ENCODE assay signal across 11 mouse cellular contexts in genomic region chr14:121082793-121083192, GRCm38 (mm10). TPM values are rescaled to one million over a fixed set of nuclear protein-coding genes. Genes with fewer than 3 reads are reported as not detected.
DNase-seq lines count a peak whose midpoint lies in the region; ATAC-seq and TF ChIP-seq lines count a peak whose summit lies in the region.
"Had no signal": no experiment of that assay in that cellular context is flagged by ENCODE, and none has a peak within 500 bp of the region (broad histone marks: within the 10 kb centered on the region; RNA-seq: fewer than 3 reads in every experiment).

No protein-coding gene starts in this region.

- no peak overlapping the region for H3K4me3 ChIP-seq in hindbrain, embryonic 13.5 days
- H3K4me3 ChIP-seq in hindbrain, embryonic 10.5 days: no peak overlapping the region
- no peak overlapping the region for H3K4me3 ChIP-seq in midbrain, embryonic 13.5 days (replicated peaks)
- no peak overlapping the region for H3K4me3 ChIP-seq in midbrain, embryonic 10.5 days
- no peak overlapping the region for H3K4me3 ChIP-seq in hindbrain, postnatal 0 days (ENCODE audit: low read length)
- H3K4me3 ChIP-seq in stomach, postnatal 0 days (ENCODE audit: low read depth, low read length): no peak overlapping the region
- H3K4me3 ChIP-seq: liver, embryonic 15.5 days had no signal

- no peak for TF ChIP-seq CTCF in hindbrain, postnatal 0 days (IDR thresholded peaks at IDR 0.05; ENCODE audit: low read depth)
- TF ChIP-seq CTCF in stomach, postnatal 0 days (IDR thresholded peaks at IDR 0.05; ENCODE audit: low read depth): no peak

- peak overlapping the region; percentile 79 for H3K27ac ChIP-seq in hindbrain, embryonic 13.5 days
- H3K27ac ChIP-seq in hindbrain, embryonic 10.5 days: no peak overlapping the region
- peak overlapping the region; percentile 72 for H3K27ac ChIP-seq in midbrain, embryonic 13.5 days
- H3K27ac ChIP-seq in midbrain, embryonic 10.5 days (replicated peaks): no peak overlapping the region
- H3K27ac ChIP-seq in hindbrain, postnatal 0 days: peak overlapping the region; percentile 58
- H3K27ac ChIP-seq in stomach, postnatal 0 days (replicated peaks): peak overlapping the region; percentile 49; the same call in 1 of the 2 replicates
- H3K27ac ChIP-seq: liver, embryonic 15.5 days had no signal

- H3K9ac ChIP-seq in hindbrain, embryonic 13.5 days: no peak overlapping the region
- no peak overlapping the region for H3K9ac ChIP-seq in midbrain, embryonic 13.5 days (replicated peaks)
- no peak overlapping the region for H3K9ac ChIP-seq in hindbrain, postnatal 0 days (replicated peaks; ENCODE audit: low read length)
- H3K9ac ChIP-seq in stomach, postnatal 0 days (ENCODE audit: low read length): no peak overlapping the region
- H3K9ac ChIP-seq: liver, embryonic 15.5 days had no signal

- peaks cover 6% of the 10 kb centered on the region; the same call in 1 of the 2 replicates for H3K36me3 ChIP-seq in hindbrain, embryonic 13.5 days
- H3K36me3 ChIP-seq in hindbrain, embryonic 10.5 days: peaks cover 40% of the 10 kb centered on the region
- peaks cover 11% of the 10 kb centered on the region; the same call in 1 of the 2 replicates for H3K36me3 ChIP-seq in midbrain, embryonic 13.5 days
- peaks cover 38% of the 10 kb centered on the region for H3K36me3 ChIP-seq in midbrain, embryonic 10.5 days
- H3K36me3 ChIP-seq in hindbrain, postnatal 0 days (ENCODE audit: insufficient read depth, low read length): no peaks in the 10 kb centered on the region
- H3K36me3 ChIP-seq in stomach, postnatal 0 days (ENCODE audit: control insufficient read depth, insufficient read depth, low read length): no peaks in the 10 kb centered on the region; the same call in 1 of the 2 replicates

- DNase-seq in hindbrain, embryonic 10.5 days (ENCODE audit: low spot score): no peak
- no peak for DNase-seq in midbrain, embryonic 10.5 days (ENCODE audit: low spot score)
- DNase-seq in hindbrain, postnatal 0 days (ENCODE audit: low spot score): peak; percentile 28
- no peak for DNase-seq in stomach, postnatal 0 days (ENCODE audit: low spot score)
- DNase-seq in right cerebral cortex, postnatal 25 days: no peak
- DNase-seq: cerebellum, adult 18-20 months had no signal

- 0 out of 2 replicates have a peak, but pooled peaks have one; percentile 5 for ATAC-seq in hindbrain, embryonic 13.5 days (ENCODE audit: low FRiP score)
- ATAC-seq in midbrain, embryonic 13.5 days: 0 out of 2 replicates have a peak, but pooled peaks have one; percentile 49
- peak; percentile 19; the same call in 1 of the 2 replicates for ATAC-seq in hindbrain, postnatal 0 days
- ATAC-seq in stomach, postnatal 0 days (ENCODE audit: low FRiP score, low TSS enrichment): no peak
- ATAC-seq: inflammation-experienced regulatory T-cells, adult 6 months had no signal

- no peak for TF ChIP-seq EP300 in stomach, postnatal 0 days (optimal IDR thresholded peaks at IDR 0.05)

- no peaks in the 10 kb centered on the region for H3K9me3 ChIP-seq in hindbrain, embryonic 13.5 days
- peaks cover 7% of the 10 kb centered on the region; the same call in 1 of the 2 replicates for H3K9me3 ChIP-seq in hindbrain, embryonic 10.5 days
- H3K9me3 ChIP-seq in midbrain, embryonic 13.5 days: no peaks in the 10 kb centered on the region
- peaks cover 4% of the 10 kb centered on the region; the same call in 1 of the 2 replicates for H3K9me3 ChIP-seq in midbrain, embryonic 10.5 days (replicated peaks)
- no peaks in the 10 kb centered on the region for H3K9me3 ChIP-seq in hindbrain, postnatal 0 days (ENCODE audit: low read length)
- H3K9me3 ChIP-seq in stomach, postnatal 0 days (ENCODE audit: control insufficient read depth, low read length): no peaks in the 10 kb centered on the region
- H3K9me3 ChIP-seq: liver, embryonic 15.5 days had no signal

- WGBS in hindbrain, embryonic 13.5 days: 52% methylated on average over 2 of the region's 2 CpGs
- WGBS in hindbrain, embryonic 10.5 days: 81% methylated on average over 2 of the region's 2 CpGs
- WGBS in midbrain, embryonic 13.5 days: 64% methylated on average over 2 of the region's 2 CpGs
- 89% methylated on average over 2 of the region's 2 CpGs for WGBS in midbrain, embryonic 10.5 days
- 48% methylated on average over 2 of the region's 2 CpGs for WGBS in hindbrain, postnatal 0 days
- WGBS in stomach, postnatal 0 days: 72% methylated on average over 2 of the region's 2 CpGs

- no peak overlapping the region for H3K4me2 ChIP-seq in hindbrain, embryonic 13.5 days
- no peak overlapping the region for H3K4me2 ChIP-seq in midbrain, embryonic 13.5 days (replicated peaks)
- no peak overlapping the region for H3K4me2 ChIP-seq in hindbrain, postnatal 0 days (ENCODE audit: low read depth, low read length)
- H3K4me2 ChIP-seq in stomach, postnatal 0 days (replicated peaks; ENCODE audit: low read depth): no peak overlapping the region
- H3K4me2 ChIP-seq: liver, embryonic 15.5 days had no signal

- no peaks in the 10 kb centered on the region for H3K27me3 ChIP-seq in hindbrain, embryonic 13.5 days
- H3K27me3 ChIP-seq in hindbrain, embryonic 10.5 days (ENCODE audit: insufficient read depth, poor library complexity, severe bottlenecking): no peaks in the 10 kb centered on the region
- no peaks in the 10 kb centered on the region for H3K27me3 ChIP-seq in midbrain, embryonic 13.5 days
- no peaks in the 10 kb centered on the region for H3K27me3 ChIP-seq in midbrain, embryonic 10.5 days (ENCODE audit: low read depth, poor library complexity, severe bottlenecking)
- H3K27me3 ChIP-seq in hindbrain, postnatal 0 days (ENCODE audit: insufficient read depth, low read length): no peaks in the 10 kb centered on the region
- no peaks in the 10 kb centered on the region for H3K27me3 ChIP-seq in stomach, postnatal 0 days (ENCODE audit: control insufficient read depth, insufficient read depth, low read length)
- H3K27me3 ChIP-seq: liver, embryonic 15.5 days had no signal

- peaks cover 11% of the 10 kb centered on the region for H3K4me1 ChIP-seq in hindbrain, embryonic 13.5 days (replicated peaks)
- H3K4me1 ChIP-seq in hindbrain, embryonic 10.5 days (replicated peaks): peaks cover 13% of the 10 kb centered on the region
- peaks cover 8% of the 10 kb centered on the region; the same call in 1 of the 2 replicates for H3K4me1 ChIP-seq in midbrain, embryonic 13.5 days (replicated peaks)
- peaks cover 7% of the 10 kb centered on the region; the same call in 1 of the 2 replicates for H3K4me1 ChIP-seq in midbrain, embryonic 10.5 days
- peaks cover 4% of the 10 kb centered on the region for H3K4me1 ChIP-seq in hindbrain, postnatal 0 days (ENCODE audit: insufficient read depth, low read length)
- no peaks in the 10 kb centered on the region for H3K4me1 ChIP-seq in stomach, postnatal 0 days (replicated peaks; ENCODE audit: control insufficient read depth, insufficient read depth)
- H3K4me1 ChIP-seq: liver, embryonic 15.5 days had no signal

RNA-seq across cellular contexts. Expression of gene Farp1, which starts 47.8 kb away (rescaled TPM):
- polyA plus RNA-seq in hindbrain, embryonic 13.5 days (2015; fragmentation: Nextera tagmentation; extraction: Ambion mirVana): 23.3 and 24.8 TPM in 2 replicates
- polyA plus RNA-seq in hindbrain, embryonic 10.5 days (2016; fragmentation: Nextera tagmentation; extraction: Ambion mirVana): 25.2 and 25.8 TPM in 2 replicates
- polyA plus RNA-seq in midbrain, embryonic 13.5 days (2015; fragmentation: Nextera tagmentation; extraction: Ambion mirVana): 21.3 and 22.5 TPM in 2 replicates
- 18.2 and 20.1 TPM in 2 replicates for polyA plus RNA-seq in midbrain, embryonic 10.5 days (2016; fragmentation: Nextera tagmentation; extraction: Ambion mirVana)
- total RNA-seq in hindbrain, postnatal 0 days (2014; rRNA removed): 82.7 and 99.0 TPM in 2 replicates
- polyA plus RNA-seq in hindbrain, postnatal 0 days (2015; fragmentation: Nextera tagmentation; extraction: Ambion mirVana): 27.2 and 31.7 TPM in 2 replicates
- 4.6 and 5.8 TPM in 2 replicates for polyA plus RNA-seq in stomach, postnatal 0 days (2015; fragmentation: Nextera tagmentation; extraction: Ambion mirVana)
- total RNA-seq: megakaryocyte-erythroid progenitor cell, adult 5-6 weeks had no signal

Comparison
In these comparisons a context has a peak if more than half of its experiments do, and no peak if none do; other contexts are left out.
1. H3K27ac ChIP-seq: peak in hindbrain, embryonic 13.5 days (single experiment), midbrain, embryonic 13.5 days (single experiment), hindbrain, postnatal 0 days (single experiment) and stomach, postnatal 0 days (single experiment); none in hindbrain, embryonic 10.5 days (single experiment) and midbrain, embryonic 10.5 days (single experiment).